Mouse (Mus musculus) stomach, postnatal 0 days (tissue): ENCODE results near the gene Dtx3l.

Experiments
- CTCF ChIP-seq: IDR thresholded peaks from 2 replicates; pipeline ENCODE4 v1.5.1; 2016; ENCODE audit warnings: antibody characterized with exemption, low read depth, mild to moderate bottlenecking, moderate library complexity
- EP300 ChIP-seq: optimal IDR thresholded peaks from 2 replicates; pipeline ENCODE3; 2016; ENCODE audit warnings: antibody characterized with exemption

DNA sequence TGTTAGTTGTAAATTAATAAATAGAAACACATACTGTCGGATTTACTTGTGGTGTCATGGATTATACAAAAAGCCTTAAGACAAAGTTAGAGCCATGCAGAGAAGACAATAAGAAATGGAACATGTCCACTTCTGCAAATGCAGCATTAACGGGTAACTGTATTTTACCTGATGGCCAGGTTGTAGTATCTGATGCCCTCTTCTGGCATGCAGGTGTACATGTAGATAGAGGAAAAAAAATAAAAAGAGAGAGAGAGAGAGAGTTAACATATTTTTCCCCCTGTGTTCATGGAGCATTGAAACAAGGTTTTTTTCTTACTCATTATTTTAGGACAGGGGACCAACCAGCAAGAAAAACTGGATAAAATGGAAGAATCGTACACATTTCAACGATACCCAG, 28.4 kb upstream of the Dtx3l start:
- no peak for TF ChIP-seq EP300
- TF ChIP-seq CTCF, result peak; percentile 58
